Mouse (Mus musculus): Measurements from ENCODE around the gene Rab12. TPM values are rescaled to one million over a fixed set of nuclear protein-coding genes. Genes with fewer than 3 reads are reported as not detected.
A peak's percentile ranks its signal among the peaks of the same experiment; 100 is the strongest.

The Rab12 gene
- polyA plus RNA-seq, 1 experiment from 2014 or later = 39.0 TPM

- Histone ChIP-seq H3K4me2 (ENCODE audit: low read depth, low read length) (peak overlapping the region; percentile 100; the same call in 1 of the 2 replicates), H3K9me3 (replicated peaks; ENCODE audit: control insufficient read depth, low read length) (no peaks in the 10 kb centered on the region), H3K27me3 (ENCODE audit: control insufficient read depth, insufficient read depth, low read length) (peaks cover 30% of the 10 kb centered on the region), H3K36me3 (ENCODE audit: control insufficient read depth, insufficient read depth) (no peaks in the 10 kb centered on the region), H3K4me1 (ENCODE audit: control insufficient read depth, insufficient read depth, low read length) (peaks cover 9% of the 10 kb centered on the region), H3K4me3 (ENCODE audit: low read length) (no peak overlapping the region), H3K27ac (ENCODE audit: low read length) (no peak overlapping the region), H3K9ac (ENCODE audit: low read length) (no peak overlapping the region)
- WGBS = 73% methylated on average over 7 of the region's 7 CpGs
- ATAC-seq (replicated peaks; ENCODE audit: extremely low read depth, insufficient read depth, low FRiP score) = no peak
These were observed 72.6 kb downstream of the Rab12 start for GRCm38 (mm10) chr17:66447007-66447312.

GRCm38 (mm10) chr17:66446196-66447006 is 73.1 kb downstream of the Rab12 start:
- Histone ChIP-seq H3K9me3 (replicated peaks; ENCODE audit: control insufficient read depth, low read length) (no peaks in the 10 kb centered on the region), H3K27ac (ENCODE audit: low read length) (no peak overlapping the region), H3K27me3 (ENCODE audit: control insufficient read depth, insufficient read depth, low read length) (peaks cover 29% of the 10 kb centered on the region), H3K4me2 (ENCODE audit: low read depth, low read length) (peak overlapping the region; percentile 100; the same call in 1 of the 2 replicates), H3K36me3 (ENCODE audit: control insufficient read depth, insufficient read depth) (no peaks in the 10 kb centered on the region), H3K9ac (ENCODE audit: low read length) (no peak overlapping the region), H3K4me1 (ENCODE audit: control insufficient read depth, insufficient read depth, low read length) (peaks cover 9% of the 10 kb centered on the region), H3K4me3 (ENCODE audit: low read length) (no peak overlapping the region)
- ATAC-seq (replicated peaks; ENCODE audit: extremely low read depth, insufficient read depth, low FRiP score) = no peak
- WGBS = 65% methylated on average over 7 of the region's 7 CpGs

Other genes starting within 250 kb of the Rab12 start
- 1.7 and 1.9 TPM in 2 replicates for gene Mtcl1, start 70.0 kb downstream of the Rab12 start, polyA plus RNA-seq (2015; fragmentation: Nextera tagmentation; extraction: Ambion mirVana)
- gene Themis3, start 74.9 kb upstream of the Rab12 start, polyA plus RNA-seq (2015; fragmentation: Nextera tagmentation; extraction: Ambion mirVana) = 0.05 TPM in 1 of 2 replicates, not detected in the other